ENCODE assay signal across 1 mouse cellular context in the genomic region with DNA sequence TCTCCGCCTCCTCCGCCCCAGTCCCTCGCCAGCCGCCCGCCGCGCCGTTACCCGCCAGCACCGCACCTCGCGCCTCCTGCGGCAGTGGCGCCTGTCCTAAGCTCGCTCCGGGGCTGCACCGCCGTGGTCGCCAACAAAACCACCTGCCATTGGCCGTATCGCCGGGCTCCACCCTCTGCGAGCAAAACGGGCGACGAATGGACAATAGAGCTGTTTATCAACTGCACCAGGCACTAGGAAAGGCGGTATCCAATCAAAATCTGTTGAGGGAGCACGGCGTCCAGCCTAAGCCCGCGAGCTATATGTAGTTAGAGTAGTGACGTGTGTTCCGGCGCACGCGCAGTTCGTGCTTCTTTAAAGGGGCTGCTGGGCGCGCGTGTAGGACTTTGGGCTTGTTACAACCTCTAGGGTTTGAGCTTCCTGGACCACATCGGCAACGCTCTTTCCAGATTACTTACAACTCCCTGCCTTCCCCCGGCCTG.
TF ChIP-seq lines count a peak whose summit lies in the region.

Gene Nap1l4, minus strand, starts transcription at position 131 of the 482 bp plus-strand sequence.

TF ChIP-seq in MEL, 35 proteins besides CTCF, POLR2A, EP300 and RAD21 (continued from another document):
- peak; percentile 80 for TF ChIP-seq MAX (IDR thresholded peaks at IDR 0.05; ENCODE audit: low read length)
- TF ChIP-seq TCF12 (IDR thresholded peaks at IDR 0.05; ENCODE audit: low read depth, low read length), result peak; percentile 48; the same call in 1 of the 2 replicates
- peak; percentile 75 for TF ChIP-seq KAT2A (conservative IDR thresholded peaks at IDR 0.05; ENCODE audit: low read depth, low read length)
- 0 out of 2 replicates have a peak, but pooled peaks have one; percentile 57 for TF ChIP-seq ZMIZ1 (IDR thresholded peaks at IDR 0.05; ENCODE audit: low read depth, low read length)
- TF ChIP-seq CHD1 (IDR thresholded peaks at IDR 0.05; ENCODE audit: low read depth, low read length), result no peak
- no peak for TF ChIP-seq ZNF384 (IDR thresholded peaks at IDR 0.05; ENCODE audit: low read depth, low read length)
- peak; percentile 90 for TF ChIP-seq HCFC1 (IDR thresholded peaks at IDR 0.05; ENCODE audit: low read depth, low read length)
- no peak for TF ChIP-seq SMC3 (IDR thresholded peaks at IDR 0.05; ENCODE audit: low read depth, low read length)
- TF ChIP-seq CHD2 (IDR thresholded peaks at IDR 0.05; ENCODE audit: low read length), result peak; percentile 91
- peak; percentile 87 for TF ChIP-seq MYC (IDR thresholded peaks at IDR 0.05; ENCODE audit: low read depth, low read length)
